Mouse (Mus musculus): ENCODE measurements around the gene Retreg3.

- no peak for TF ChIP-seq CTCF (IDR thresholded peaks at IDR 0.05; ENCODE audit: extremely low read depth, insufficient read length, insufficient replicate concordance, low read depth, low read length)
- no peak for TF ChIP-seq POLR2A (IDR thresholded peaks at IDR 0.05; ENCODE audit: low read depth, low read length)
Measured at GRCm38 (mm10) chr11:101047502-101047901, 72.2 kb downstream of the Retreg3 start.
